Mouse (Mus musculus) MEL (cell line): ENCODE data around the gene Adarb1. TPM values are rescaled to one million over a fixed set of nuclear protein-coding genes. Genes with fewer than 3 reads are reported as not detected.

ENCODE experiments used
- DNase-seq: peaks from one replicate; pipeline ENCODE4 v3.0.0; 2011; ENCODE audit warnings: low read depth, low spot score
- H3K27ac ChIP-seq: 2 replicates; pipeline ENCODE4 v1.5.1; 2012; ENCODE audit warnings: low read depth, mild to moderate bottlenecking, control low read depth, low read length, moderate library complexity; ENCODE audit not compliant: control insufficient read depth
- H3K27me3 ChIP-seq, 2 experiments: fragments of 150-350 bp in 1 of 2; sonication (generic) in 1 of 2; 2 replicates each; pipeline ENCODE4 v1.6.1; 2012; ENCODE audit warnings: low read length in 2 of 2, mild to moderate bottlenecking in 2 of 2, improper control_type of control experiment in 1 of 2, moderate library complexity in 1 of 2; ENCODE audit not compliant: insufficient read depth in 2 of 2, control insufficient read depth in 1 of 2
- H3K36me3 ChIP-seq, 2 experiments: 2 replicates each; pipeline ENCODE4 v1.6.1; 2012 to 2014; ENCODE audit warnings: low read length in 2 of 2, improper control_type of control experiment in 1 of 2, inconsistent platforms in 1 of 2, mild to moderate bottlenecking in 1 of 2; ENCODE audit not compliant: insufficient read depth in 2 of 2, control insufficient read depth in 1 of 2
- H3K4me1 ChIP-seq, 2 experiments: fragments of 150-350 bp in 1 of 2; sonication (generic) in 1 of 2; 2 replicates each; pipeline ENCODE4 v1.6.1; 2012; ENCODE audit warnings: low read length in 2 of 2, improper control_type of control experiment in 1 of 2, mild to moderate bottlenecking in 1 of 2; ENCODE audit not compliant: insufficient read depth in 2 of 2, control insufficient read depth in 1 of 2
- H3K4me3 ChIP-seq, 2 experiments: fragments of 150-350 bp in 1 of 2; sonication (generic) in 1 of 2; 2 replicates each; pipeline ENCODE4 v1.5.1; 2012; ENCODE audit warnings: low read depth in 2 of 2, low read length in 2 of 2, mild to moderate bottlenecking in 2 of 2, moderate library complexity in 2 of 2, control low read depth in 1 of 2, improper control_type of control experiment in 1 of 2; ENCODE audit not compliant: control insufficient read depth in 1 of 2, insufficient read depth in 1 of 2
- H3K79me2 ChIP-seq: 2 replicates; pipeline ENCODE4 v1.6.1; 2012; ENCODE audit warnings: mild to moderate bottlenecking, low read length, moderate library complexity; ENCODE audit not compliant: control insufficient read depth, poor library complexity, insufficient read depth
- H3K9ac ChIP-seq: 2 replicates; pipeline ENCODE4 v1.6.1; 2012; ENCODE audit warnings: low read depth, mild to moderate bottlenecking, control low read depth, low read length, moderate library complexity; ENCODE audit not compliant: control insufficient read depth, poor library complexity, severe bottlenecking
- H3K9me3 ChIP-seq: fragments of 150-350 bp; sonication (generic); replicated peaks from 2 replicates; pipeline ENCODE4 v1.6.1; 2012; ENCODE audit warnings: mild to moderate bottlenecking, low read length, improper control_type of control experiment, moderate library complexity; ENCODE audit not compliant: insufficient read depth
- CHD2 ChIP-seq: IDR thresholded peaks from 2 replicates; pipeline ENCODE4 v1.6.1; 2011; ENCODE audit warnings: low read length, improper control_type of control experiment
- CTCF ChIP-seq, 3 experiments: IDR thresholded peaks in 2 of 3; conservative IDR thresholded peaks in 1 of 3; 2 replicates each; pipeline ENCODE4 v1.5.1; 2011 to 2012; ENCODE audit warnings: low read length in 3 of 3, low read depth in 2 of 3, mild to moderate bottlenecking in 2 of 3, improper control_type of control experiment in 1 of 3, inconsistent platforms in 1 of 3, mixed read lengths in 1 of 3, moderate library complexity in 1 of 3; ENCODE audit not compliant: control insufficient read depth in 1 of 3, insufficient read depth in 1 of 3, poor library complexity in 1 of 3, severe bottlenecking in 1 of 3
- E2F4 ChIP-seq: IDR thresholded peaks from 2 replicates; pipeline ENCODE4 v1.6.1; 2011; ENCODE audit warnings: low read depth, low read length, improper control_type of control experiment, borderline replicate concordance
- ELF1 ChIP-seq: IDR thresholded peaks from 2 replicates; pipeline ENCODE4 v1.6.1; 2014; ENCODE audit warnings: low read depth, mild to moderate bottlenecking, inconsistent platforms, low read length, improper control_type of control experiment, moderate library complexity
- EP300 ChIP-seq, 2 experiments: IDR thresholded peaks; 2 replicates each; pipeline ENCODE4 v1.6.1; 2011; ENCODE audit warnings: improper control_type of control experiment in 2 of 2, low read length in 2 of 2, low read depth in 1 of 2, mild to moderate bottlenecking in 1 of 2
- ETS1 ChIP-seq: IDR thresholded peaks from 2 replicates; pipeline ENCODE4 v1.6.1; 2012; ENCODE audit warnings: low read depth, mild to moderate bottlenecking, inconsistent platforms, low read length, improper control_type of control experiment, moderate library complexity
- GABPA ChIP-seq: IDR thresholded peaks from 2 replicates; pipeline ENCODE4 v1.6.1; 2012; ENCODE audit warnings: low read depth, mild to moderate bottlenecking, inconsistent platforms, low read length, improper control_type of control experiment, moderate library complexity
- MAFK ChIP-seq: IDR thresholded peaks from 2 replicates; pipeline ENCODE4 v1.6.1; 2011; ENCODE audit warnings: low read depth, mild to moderate bottlenecking, low read length, improper control_type of control experiment, borderline replicate concordance
- MAZ ChIP-seq: IDR thresholded peaks from 2 replicates; pipeline ENCODE4 v1.6.1; 2012; ENCODE audit warnings: low read depth, mild to moderate bottlenecking, inconsistent platforms, low read length, improper control_type of control experiment
- MXI1 ChIP-seq: IDR thresholded peaks from 2 replicates; pipeline ENCODE4 v1.6.1; 2011; ENCODE audit warnings: mild to moderate bottlenecking, low read depth, low read length, improper control_type of control experiment
- MYB ChIP-seq: IDR thresholded peaks from 2 replicates; pipeline ENCODE4 v1.6.1; 2011; ENCODE audit warnings: mild to moderate bottlenecking, low read depth, low read length, improper control_type of control experiment
- MYC ChIP-seq: IDR thresholded peaks from 2 replicates; pipeline ENCODE4 v1.6.1; 2011; ENCODE audit warnings: low read depth, mild to moderate bottlenecking, low read length, improper control_type of control experiment, moderate library complexity
- POLR2A ChIP-seq, 2 experiments: IDR thresholded peaks; 2 replicates each; pipeline ENCODE4 v1.6.1; 2011 to 2012; ENCODE audit warnings: low read length in 2 of 2, mild to moderate bottlenecking in 2 of 2, control low read depth in 1 of 2, improper control_type of control experiment in 1 of 2, low read depth in 1 of 2, moderate library complexity in 1 of 2; ENCODE audit not compliant: control insufficient read depth in 1 of 2, insufficient read depth in 1 of 2, poor library complexity in 1 of 2
- POLR2AphosphoS5 ChIP-seq: IDR thresholded peaks from 2 replicates; pipeline ENCODE4 v1.6.1; 2012; ENCODE audit warnings: low read depth, borderline replicate concordance, mild to moderate bottlenecking, inconsistent platforms, low read length, moderate library complexity, mixed read lengths
- RCOR1 ChIP-seq: IDR thresholded peaks from 2 replicates; pipeline ENCODE4 v1.6.1; 2012; ENCODE audit warnings: low read depth, mild to moderate bottlenecking, inconsistent platforms, low read length, improper control_type of control experiment
- UBTF ChIP-seq: IDR thresholded peaks from 2 replicates; pipeline ENCODE4 v1.6.1; 2012; ENCODE audit warnings: low read depth, mild to moderate bottlenecking, inconsistent platforms, low read length, improper control_type of control experiment, moderate library complexity, borderline replicate concordance; ENCODE audit not compliant: insufficient read depth
- USF2 ChIP-seq, 2 experiments: IDR thresholded peaks; 2 replicates each; pipeline ENCODE4 v1.6.1; 2011 to 2012; ENCODE audit warnings: improper control_type of control experiment in 2 of 2, low read length in 2 of 2, borderline replicate concordance in 1 of 2, inconsistent platforms in 1 of 2, low read depth in 1 of 2, mild to moderate bottlenecking in 1 of 2; ENCODE audit not compliant: insufficient read depth in 1 of 2
- ZC3H11A ChIP-seq: IDR thresholded peaks from 2 replicates; pipeline ENCODE4 v1.6.1; 2012; ENCODE audit warnings: low read depth, mild to moderate bottlenecking, inconsistent platforms, low read length, improper control_type of control experiment
- ZKSCAN1 ChIP-seq: IDR thresholded peaks from 2 replicates; pipeline ENCODE4 v1.6.1; 2012; ENCODE audit warnings: low read depth, mild to moderate bottlenecking, inconsistent platforms, low read length, improper control_type of control experiment, moderate library complexity
- ZMIZ1 ChIP-seq: IDR thresholded peaks from 2 replicates; pipeline ENCODE4 v1.6.1; 2012; ENCODE audit warnings: low read depth, mild to moderate bottlenecking, inconsistent platforms, low read length, improper control_type of control experiment, moderate library complexity
- polyA plus RNA-seq, 2 experiments: library from polyadenylated mRNA; stranded (reverse) in 1 of 2; unstranded in 1 of 2; fragments of >175 nt in 1 of 2; fragments of >200 nt in 1 of 2; gene quantifications; 2 replicates each; pipeline versions ENCODE4 v1.2.1 to v1.2.4; 2012; ENCODE audit warnings: low replicate concordance in 2 of 2, low read depth in 1 of 2; ENCODE audit not compliant: insufficient read length in 2 of 2, insufficient read depth in 1 of 2, missing spikeins in 1 of 2
- total RNA-seq: library from RNA; depleted of rRNA; stranded (reverse); fragments of 300-350 nt; gene quantifications from 2 replicates; pipeline ENCODE4 v1.2.3, GENCODE M21; 2012

The Adarb1 gene
- total and polyA plus RNA-seq, 3 experiments, result 2.4 to 3.8 TPM; not detected in 1

GRCm38 (mm10) chr10:77380716-77381115 lies 37.4 kb downstream of the Adarb1 start:
- H3K4me1 ChIP-seq, result no peaks in the 10 kb centered on the region
- H3K9me3 ChIP-seq, result no peaks in the 10 kb centered on the region
- no peaks in the 10 kb centered on the region for H3K36me3 ChIP-seq
- H3K9ac ChIP-seq, result no peak overlapping the region
- no peak overlapping the region for H3K4me3 ChIP-seq
- no peak for DNase-seq
- H3K27me3 ChIP-seq, result peaks cover 0 to 2% of the 10 kb centered on the region in 2 experiments; a peak in 1 of 4 replicates
- no peaks in the 10 kb centered on the region for H3K79me2 ChIP-seq
- TF ChIP-seq POLR2AphosphoS5, result no peak
- H3K27ac ChIP-seq, result no peak overlapping the region

- no peaks in the 10 kb centered on the region for H3K4me1 ChIP-seq
- H3K36me3 ChIP-seq, result no peaks in the 10 kb centered on the region
- no peak overlapping the region for H3K4me3 ChIP-seq
- H3K9me3 ChIP-seq, result no peaks in the 10 kb centered on the region
- no peak for TF ChIP-seq EP300 (IDR thresholded peaks at IDR 0.05; ENCODE audit: low read depth in 1 of 2, low read length in 2 of 2)
- no peak for TF ChIP-seq MYB
- H3K79me2 ChIP-seq, result no peaks in the 10 kb centered on the region
- no peak overlapping the region for H3K27ac ChIP-seq
- H3K9ac ChIP-seq, result no peak overlapping the region
- no peak for DNase-seq
- peaks cover 0 to 2% of the 10 kb centered on the region in 2 experiments; a peak in 1 of 4 replicates for H3K27me3 ChIP-seq
Observed at GRCm38 (mm10) chr10:77379199-77379598, 38.9 kb downstream of the Adarb1 start.

GRCm38 (mm10) chr10:77376056-77376455 lies 42.0 kb downstream of the Adarb1 start:
- Histone ChIP-seq H3K9ac (no peak overlapping the region), H3K9me3 (no peaks in the 10 kb centered on the region), H3K27me3 (peaks cover 0 to 2% of the 10 kb centered on the region in 2 experiments; a peak in 1 of 4 replicates), H3K4me3 (no peak overlapping the region), H3K27ac (no peak overlapping the region), H3K36me3 (0 out of 4 replicates have a peak, but pooled peaks cover 0 to 2% of the 10 kb centered on the region in 2 experiments), H3K4me1 (peaks cover 0 to 5% of the 10 kb centered on the region in 2 experiments; a peak in 1 of 4 replicates), H3K79me2 (no peaks in the 10 kb centered on the region)
- TF ChIP-seq MAFK (no peak), MAZ (no peak), POLR2A (IDR thresholded peaks at IDR 0.05; ENCODE audit: control insufficient read depth in 1 of 2, insufficient read depth in 1 of 2, low read depth in 1 of 2, low read length in 2 of 2, poor library complexity in 1 of 2) (no peak), EP300 (IDR thresholded peaks at IDR 0.05; ENCODE audit: low read depth in 1 of 2, low read length in 2 of 2) (no peak), USF2 (IDR thresholded peaks at IDR 0.05; ENCODE audit: borderline replicate concordance in 1 of 2, insufficient read depth in 1 of 2, low read depth in 1 of 2, low read length in 2 of 2) (no peak), E2F4 (no peak), UBTF (no peak), ETS1 (no peak), MXI1 (no peak), RCOR1 (no peak), ZKSCAN1 (no peak), MYC (no peak), POLR2AphosphoS5 (no peak), CTCF (IDR thresholded peaks at IDR 0.05 in 2 of 3, conservative IDR thresholded peaks at IDR 0.05 in 1 of 3; ENCODE audit: control insufficient read depth in 1 of 3, insufficient read depth in 1 of 3, low read depth in 2 of 3, low read length in 3 of 3, poor library complexity in 1 of 3, severe bottlenecking in 1 of 3) (no peak), ZMIZ1 (no peak), ELF1 (no peak), ZC3H11A (no peak), GABPA (no peak), CHD2 (no peak)
- DNase-seq, result no peak
